Mouse (Mus musculus): ENCODE data around the gene Sema3a.

DNA sequence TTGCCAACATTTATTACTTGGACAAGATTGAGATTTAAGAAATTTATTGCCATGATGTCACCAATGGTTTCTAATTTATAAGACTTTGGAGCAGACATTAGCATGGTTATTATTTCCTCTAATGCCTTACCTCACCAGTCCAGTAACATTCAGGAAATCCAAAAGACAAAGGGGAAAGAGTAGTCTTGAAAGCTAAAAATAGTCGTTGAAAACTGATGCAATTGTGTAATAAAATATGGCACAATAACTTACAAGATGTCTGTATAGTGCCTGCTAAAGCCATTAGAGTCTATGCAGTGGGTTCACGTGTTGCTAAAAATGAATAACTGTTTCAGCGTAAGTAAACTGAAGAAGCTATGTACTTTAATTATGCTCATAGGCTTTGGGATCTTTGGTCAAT lies 383.9 kb downstream of the Sema3a start:
- TF ChIP-seq CTCF (IDR thresholded peaks at IDR 0.05; ENCODE audit: insufficient read depth, low read length), result no peak
- no peak for TF ChIP-seq POLR2A (IDR thresholded peaks at IDR 0.05; ENCODE audit: borderline replicate concordance, extremely low read depth, low read depth, low read length)

Data from lung, adult 2 months (tissue).